ENCODE assay signal across 35 mouse cellular contexts in the genomic region with DNA sequence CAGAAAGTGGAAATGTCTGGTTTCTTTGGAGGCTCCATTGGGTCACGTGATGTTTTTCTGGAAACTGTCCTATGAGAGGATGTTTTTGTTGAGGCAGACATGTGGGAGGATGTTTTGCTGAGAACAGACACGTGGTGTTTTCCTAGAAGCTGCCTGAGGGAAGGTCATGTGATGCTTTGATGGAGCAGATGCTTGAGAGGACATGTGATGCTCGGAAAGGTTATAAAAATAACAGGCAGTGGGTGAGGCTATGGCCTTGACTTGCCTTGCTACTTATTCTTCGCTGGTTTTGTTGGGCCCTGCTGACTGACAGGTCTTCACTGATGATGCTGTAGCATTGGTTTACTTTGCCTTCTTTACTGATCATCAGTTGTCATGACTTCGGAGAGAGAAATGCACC. TPM values are rescaled to one million over a fixed set of nuclear protein-coding genes. Genes with fewer than 3 reads are reported as not detected.
DNase-seq lines count a peak whose midpoint lies in the region; ATAC-seq and TF ChIP-seq lines count a peak whose summit lies in the region.
"Had no signal": no experiment of that assay in that cellular context is flagged by ENCODE, and none has a peak within 500 bp of the region (broad histone marks: within the 10 kb centered on the region; RNA-seq: fewer than 3 reads in every experiment).

No protein-coding gene starts in this region.

- intact Hi-C loops in left cerebral cortex, postnatal 14 days (cut with DNase I): no loop called here

- peak; percentile 43 for DNase-seq in CD4-positive, CD25-positive, alpha-beta regulatory T cell, adult 2 months (ENCODE audit: low read depth, low spot score)
- peak; percentile 40 for DNase-seq in ZHBTc4 (ENCODE audit: low read depth, low spot score)
- DNase-seq in cerebellum, adult 11 months: no peak
- DNase-seq in left cerebral cortex, postnatal 14 days (ENCODE audit: low spot score in 2 of 2): no peak
- DNase-seq in cerebellum, adult 18-20 months: no peak
- DNase-seq: adrenal gland, adult 8-10 months; adrenal gland, postnatal 25 days; cerebellum, adult 8-10 months; cerebellum, postnatal 10 days; cerebellum, postnatal 36 days; embryo, embryonic 11 days; gastrocnemius, postnatal 25 days; heart, adult 2 months; heart, postnatal 14 days; kidney, adult 2 months had no signal

- H3K4me3 ChIP-seq in C2C12 (ENCODE audit: insufficient read depth, poor library complexity, severe bottlenecking): no peak overlapping the region
- H3K4me3 ChIP-seq: embryonic facial prominence, embryonic 10.5 days; embryonic facial prominence, embryonic 13.5 days; erythroblast, embryonic 14.5 days; forebrain, embryonic 12.5 days; forebrain, embryonic 15.5 days; heart, adult 2 months; heart, embryonic 10.5 days; heart, embryonic 13.5 days; hindbrain, embryonic 12.5 days; hindbrain, embryonic 15.5 days had no signal

- H3K27me3 ChIP-seq in C2C12 (ENCODE audit: control insufficient read depth, insufficient read depth, insufficient read length): no peaks in the 10 kb centered on the region
- H3K27me3 ChIP-seq: embryonic facial prominence, embryonic 13.5 days; forebrain, embryonic 12.5 days; forebrain, embryonic 15.5 days; heart, embryonic 13.5 days; hindbrain, embryonic 12.5 days; hindbrain, embryonic 15.5 days had no signal

- no peaks in the 10 kb centered on the region for H3K36me3 ChIP-seq in C2C12 (ENCODE audit: control insufficient read depth, insufficient read depth)
- H3K36me3 ChIP-seq: embryonic facial prominence, embryonic 10.5 days; embryonic facial prominence, embryonic 13.5 days; forebrain, embryonic 12.5 days; forebrain, embryonic 15.5 days; heart, embryonic 10.5 days; heart, embryonic 13.5 days; hindbrain, embryonic 12.5 days; hindbrain, embryonic 15.5 days had no signal

- no peak overlapping the region for H3ac ChIP-seq in C2C12 (ENCODE audit: control insufficient read depth, insufficient read length, low read depth)

- H3K79me2 ChIP-seq in C2C12 (ENCODE audit: control insufficient read depth, insufficient read depth): no peaks in the 10 kb centered on the region

- H3K79me3 ChIP-seq in C2C12 (ENCODE audit: low read depth): no peaks in the 10 kb centered on the region

- no peak for TF ChIP-seq CTCF in C2C12 (IDR thresholded peaks at IDR 0.05; ENCODE audit: control insufficient read depth, insufficient read depth, insufficient read length)

- ATAC-seq in inflammation-experienced regulatory T-cells, adult 6 months: peak; percentile 60
- ATAC-seq in megakaryocyte, adult 5-6 weeks (ENCODE audit: poor library complexity, severe bottlenecking): no peak
- ATAC-seq: forebrain, embryonic 15.5 days; intestine, postnatal 0 days had no signal

TF ChIP-seq in C2C12, 6 proteins besides CTCF, POLR2A, EP300 and RAD21:
- TF ChIP-seq FOSL1 (IDR thresholded peaks at IDR 0.05; ENCODE audit: insufficient read depth, low read length, poor library complexity, severe bottlenecking) (no peak), USF1 (IDR thresholded peaks at IDR 0.05; ENCODE audit: low read depth) (peak; percentile 11)

RNA-seq across cellular contexts. Expression of a gene that starts 8.6 kb away (rescaled TPM):
- polyA plus RNA-seq in C2C12 (2012; fragmentation: generic; extraction: Trizol): 14.9 TPM
- 10 to 100 TPM; 12.2 to 17.5 (median 16.6) TPM for polyA plus RNA-seq in inflammation-experienced regulatory T-cells, adult 6 months (2017; shearing (Covaris generic))
- 10 to 100 TPM; 79.6 to 81.8 TPM for total RNA-seq in left cerebral cortex, postnatal 14 days (2021)
- total RNA-seq in megakaryocyte, adult 5-6 weeks (2015): 31.3 and 35.9 TPM in 2 replicates
- total RNA-seq in megakaryocyte, adult 5-6 weeks (2017): 33.8 and 39.8 TPM in 2 replicates

RNA-seq across cellular contexts. Expression of a gene that starts 51.8 kb away (rescaled TPM):
- polyA plus RNA-seq in C2C12 (2012; fragmentation: generic; extraction: Trizol): not detected
- polyA plus RNA-seq in inflammation-experienced regulatory T-cells, adult 6 months (2017; shearing (Covaris generic)): not detected
- total RNA-seq in left cerebral cortex, postnatal 14 days (2021): not detected
- not detected in 2 replicates for total RNA-seq in megakaryocyte, adult 5-6 weeks (2015)
- not detected in 2 replicates for total RNA-seq in megakaryocyte, adult 5-6 weeks (2017)
- total RNA-seq: adrenal gland, adult 8-10 months; adrenal gland, postnatal 25 days; ES-E14; gastrocnemius, adult 8-10 months; gastrocnemius, postnatal 25 days; heart, adult 2 months; heart, postnatal 14 days; hematopoietic stem cell, adult 5-6 weeks had no signal
- polyA plus RNA-seq: cortical plate, adult 2 months; embryonic facial prominence, embryonic 10.5 days; embryonic facial prominence, embryonic 13.5 days; erythroblast, embryonic 14.5 days; forebrain, embryonic 12.5 days; forebrain, embryonic 15.5 days; gonadal fat pad, adult 2 months; heart, adult 2 months; heart, embryonic 10.5 days; heart, embryonic 13.5 days; heart, embryonic 16.5 days; hindbrain, embryonic 12.5 days; hindbrain, embryonic 15.5 days; intestine, embryonic 14.5 days; intestine, postnatal 0 days; kidney, adult 2 months had no signal

Comparison
In these comparisons a context has a peak if more than half of its experiments do, and no peak if none do; other contexts are left out.
1. DNase-seq: peak in CD4-positive, CD25-positive, alpha-beta regulatory T cell, adult 2 months (single experiment) and ZHBTc4 (single experiment); none in cerebellum, adult 11 months (single experiment), left cerebral cortex, postnatal 14 days (0 of 2) and cerebellum, adult 18-20 months (0 of 2).